Mouse (Mus musculus): ENCODE data around the gene Pou2f3. TPM values are rescaled to one million over a fixed set of nuclear protein-coding genes. Genes with fewer than 3 reads are reported as not detected.

Gene Pou2f3
- polyA plus RNA-seq, 1 experiment from 2014 or later, result not detected

DNA sequence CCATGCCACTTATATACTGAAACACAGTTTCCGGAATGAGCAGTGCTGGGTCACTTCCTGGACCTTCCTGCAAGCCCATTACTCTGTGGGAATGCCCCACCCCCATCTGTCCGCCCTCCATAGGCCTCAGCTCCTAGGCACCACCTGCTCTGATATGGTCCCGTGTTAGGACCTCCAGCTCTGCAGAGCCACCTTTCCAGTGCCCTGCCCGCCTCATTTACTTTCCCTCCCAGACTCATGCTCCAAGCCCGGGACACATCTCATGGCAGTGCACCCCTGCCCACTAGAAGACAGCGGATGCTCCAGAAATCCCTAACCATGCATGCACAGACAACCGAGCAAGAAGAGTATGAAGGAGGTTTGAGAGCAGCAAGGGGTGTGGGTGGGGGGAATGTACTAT lies 19.8 kb upstream of the Pou2f3 start:
- no peak overlapping the region for H3K27ac ChIP-seq
- ATAC-seq (ENCODE audit: low FRiP score), result no peak
- no peaks in the 10 kb centered on the region for H3K9me3 ChIP-seq
- H3K36me3 ChIP-seq, result no peaks in the 10 kb centered on the region
- H3K27me3 ChIP-seq, result no peaks in the 10 kb centered on the region
- H3K4me2 ChIP-seq, result no peak overlapping the region
- H3K4me3 ChIP-seq, result no peak overlapping the region
- WGBS, result 88% methylated on average over 7 of the region's 7 CpGs
- peaks cover 30% of the 10 kb centered on the region for H3K4me1 ChIP-seq (replicated peaks)
- no peak overlapping the region for H3K9ac ChIP-seq

DNA sequence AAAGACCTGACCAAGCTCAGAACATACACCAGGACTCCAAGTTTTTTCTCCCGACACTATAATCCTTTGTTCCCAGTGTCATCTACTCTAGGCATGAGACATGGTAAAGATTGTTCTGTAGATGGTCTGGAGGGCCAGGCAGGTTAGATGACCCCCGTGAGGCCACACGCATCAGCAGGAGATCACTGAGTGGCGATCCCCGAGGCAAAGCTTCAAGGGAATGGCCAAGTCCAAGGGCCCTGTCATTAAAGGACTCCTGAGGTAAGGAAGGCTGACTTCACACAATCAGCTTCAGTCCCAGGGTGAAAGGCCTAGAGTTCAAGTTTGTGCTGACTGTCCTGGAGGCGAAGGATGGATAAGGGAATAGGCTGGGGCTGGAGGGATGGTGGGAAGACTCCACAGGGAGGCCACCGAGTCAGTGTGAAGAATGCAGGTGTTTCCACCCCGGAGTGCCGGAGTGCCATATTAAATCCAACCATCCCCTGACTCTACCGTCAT lies 19.3 kb upstream of the Pou2f3 start:
- Histone ChIP-seq H3K27ac (no peak overlapping the region), H3K9ac (no peak overlapping the region), H3K36me3 (no peaks in the 10 kb centered on the region), H3K4me2 (no peak overlapping the region), H3K27me3 (no peaks in the 10 kb centered on the region), H3K4me3 (no peak overlapping the region), H3K4me1 (replicated peaks) (peaks cover 30% of the 10 kb centered on the region), H3K9me3 (no peaks in the 10 kb centered on the region)
- 90% methylated on average over 10 of the region's 10 CpGs for WGBS
- no peak for ATAC-seq (ENCODE audit: low FRiP score)

- Histone ChIP-seq H3K9ac (no peak overlapping the region), H3K9me3 (no peaks in the 10 kb centered on the region), H3K4me3 (no peak overlapping the region), H3K36me3 (no peaks in the 10 kb centered on the region), H3K27me3 (0 out of 2 replicates have a peak, but pooled peaks cover under 1% of the 10 kb centered on the region), H3K4me2 (no peak overlapping the region), H3K4me1 (replicated peaks) (peaks cover 30% of the 10 kb centered on the region), H3K27ac (no peak overlapping the region)
- WGBS, result 93% methylated on average over 2 of the region's 2 CpGs
- no peak for ATAC-seq (ENCODE audit: low FRiP score)
These were observed 18.6 kb upstream of the Pou2f3 start for GRCm38 (mm10) chr9:43228745-43229144.

GRCm38 (mm10) chr9:43227626-43228025 lies 17.5 kb upstream of the Pou2f3 start:
- no peaks in the 10 kb centered on the region for H3K36me3 ChIP-seq
- no peak overlapping the region for H3K9ac ChIP-seq
- H3K9me3 ChIP-seq, result no peaks in the 10 kb centered on the region
- 0 out of 2 replicates have a peak, but pooled peaks cover 6% of the 10 kb centered on the region for H3K27me3 ChIP-seq
- WGBS, result 88% methylated on average over 8 of the region's 8 CpGs
- no peak for ATAC-seq (ENCODE audit: low FRiP score)
- H3K4me3 ChIP-seq, result no peak overlapping the region
- peaks cover 30% of the 10 kb centered on the region for H3K4me1 ChIP-seq (replicated peaks)
- H3K27ac ChIP-seq, result no peak overlapping the region
- no peak overlapping the region for H3K4me2 ChIP-seq

DNA sequence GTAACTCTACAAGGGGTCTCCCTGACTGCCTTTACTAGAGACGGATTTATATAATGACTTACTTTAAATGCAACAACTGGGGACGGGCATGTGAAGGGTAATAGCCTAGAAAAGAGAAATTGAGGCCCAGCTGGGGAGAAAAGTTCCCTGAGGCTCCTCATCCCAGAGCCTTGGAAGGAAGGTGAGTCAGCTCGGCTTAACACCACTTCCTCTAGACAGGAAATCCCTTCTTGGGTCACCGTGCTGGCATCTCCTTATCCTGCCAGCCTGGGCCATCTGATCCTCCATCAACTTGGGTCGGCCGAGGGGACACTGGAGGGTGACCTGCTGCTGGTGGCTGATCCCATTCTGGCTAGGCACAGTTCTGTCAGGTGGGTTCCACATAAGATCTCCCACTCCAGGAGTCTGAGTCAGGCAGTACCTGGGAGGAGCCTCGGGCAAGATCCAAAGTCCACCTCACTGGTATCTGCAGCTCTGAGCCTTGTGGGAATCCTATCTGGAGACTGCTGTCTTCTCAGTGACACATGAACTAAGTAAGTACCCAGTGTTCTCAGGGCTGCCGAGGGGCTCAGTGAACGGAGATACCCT lies 16.5 kb upstream of the Pou2f3 start:
- Histone ChIP-seq H3K9ac (no peak overlapping the region), H3K27ac (no peak overlapping the region), H3K9me3 (no peaks in the 10 kb centered on the region), H3K4me3 (no peak overlapping the region), H3K36me3 (no peaks in the 10 kb centered on the region), H3K27me3 (peaks cover 13% of the 10 kb centered on the region; the same call in 1 of the 2 replicates), H3K4me2 (no peak overlapping the region), H3K4me1 (replicated peaks) (peaks cover 22% of the 10 kb centered on the region)
- WGBS, result 80% methylated on average over 9 of the region's 9 CpGs
- ATAC-seq (ENCODE audit: low FRiP score), result no peak

- no peaks in the 10 kb centered on the region for H3K36me3 ChIP-seq
- peaks cover 12% of the 10 kb centered on the region for H3K4me1 ChIP-seq (replicated peaks)
- peaks cover 13% of the 10 kb centered on the region; the same call in 1 of the 2 replicates for H3K27me3 ChIP-seq
- no peaks in the 10 kb centered on the region for H3K9me3 ChIP-seq
- no peak overlapping the region for H3K4me3 ChIP-seq
- no peak overlapping the region for H3K4me2 ChIP-seq
- no peak for ATAC-seq (ENCODE audit: low FRiP score)
- 44% methylated on average over 2 of the region's 2 CpGs for WGBS
- H3K9ac ChIP-seq, result no peak overlapping the region
- H3K27ac ChIP-seq, result no peak overlapping the region
These were observed 15.3 kb upstream of the Pou2f3 start for GRCm38 (mm10) chr9:43225481-43225880.

DNA sequence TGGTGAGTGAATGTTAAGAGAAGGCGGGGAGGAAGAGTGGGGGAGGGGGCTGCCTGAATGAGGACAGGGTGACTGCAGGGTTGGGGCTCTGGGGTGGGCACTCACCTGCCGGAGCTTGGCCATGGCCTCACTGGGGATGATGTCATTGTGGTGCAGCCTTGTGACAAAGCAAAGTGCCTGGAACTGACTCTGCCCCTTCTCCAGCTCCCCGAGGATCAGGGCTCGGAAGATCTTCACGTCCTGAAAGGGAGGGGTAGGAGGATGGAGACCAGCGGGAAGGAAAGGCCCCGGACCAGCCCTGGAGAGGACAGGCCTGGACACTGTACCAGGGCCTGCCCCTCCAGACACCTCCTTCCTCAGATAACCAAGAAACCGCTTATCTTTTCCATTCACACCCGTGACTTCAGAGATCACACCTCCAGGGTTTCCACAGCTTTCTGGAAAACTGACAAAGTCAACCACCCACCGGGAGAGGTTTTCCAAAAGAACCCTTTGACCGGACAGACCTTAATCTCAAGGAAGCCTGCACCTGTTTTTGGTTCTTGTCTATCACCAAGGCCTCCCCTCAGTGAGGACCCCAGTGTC lies 14.7 kb upstream of the Pou2f3 start:
- no peak overlapping the region for H3K4me2 ChIP-seq
- 57% methylated on average over 11 of the region's 11 CpGs for WGBS
- no peak overlapping the region for H3K9ac ChIP-seq

DNA sequence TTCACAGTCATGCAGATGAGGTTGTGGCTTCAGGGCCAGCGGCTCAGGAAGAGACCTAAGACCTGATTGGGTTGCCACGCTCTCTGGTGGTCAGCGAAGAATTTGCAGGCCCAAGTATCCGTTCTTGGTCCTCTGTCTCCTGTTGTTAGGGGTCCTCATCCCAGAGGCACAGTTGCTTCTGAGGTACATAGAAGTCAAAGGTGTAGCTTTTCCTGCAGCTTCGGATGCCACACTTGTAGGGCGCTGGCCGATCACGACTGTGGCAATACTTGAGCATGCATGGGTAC lies 12.2 kb upstream of the Pou2f3 start:
- Histone ChIP-seq H3K9me3 (no peaks in the 10 kb centered on the region), H3K36me3 (no peaks in the 10 kb centered on the region), H3K4me1 (replicated peaks) (peaks cover 9% of the 10 kb centered on the region), H3K27me3 (peaks cover 13% of the 10 kb centered on the region; the same call in 1 of the 2 replicates), H3K4me2 (no peak overlapping the region), H3K9ac (no peak overlapping the region), H3K27ac (no peak overlapping the region), H3K4me3 (no peak overlapping the region)
- ATAC-seq (ENCODE audit: low FRiP score), result no peak
- WGBS, result 35% methylated on average over 8 of the region's 8 CpGs

More for the DNA sequence above, 14.7 kb upstream of the Pou2f3 start:
- Histone ChIP-seq H3K9me3 (no peaks in the 10 kb centered on the region), H3K36me3 (no peaks in the 10 kb centered on the region), H3K27ac (no peak overlapping the region), H3K27me3 (peaks cover 13% of the 10 kb centered on the region; the same call in 1 of the 2 replicates), H3K4me3 (no peak overlapping the region), H3K4me1 (replicated peaks) (peaks cover 9% of the 10 kb centered on the region)
- no peak for ATAC-seq (ENCODE audit: low FRiP score)

- Histone ChIP-seq H3K4me3 (no peak overlapping the region), H3K27ac (no peak overlapping the region), H3K9ac (no peak overlapping the region), H3K9me3 (no peaks in the 10 kb centered on the region), H3K36me3 (no peaks in the 10 kb centered on the region), H3K4me2 (no peak overlapping the region), H3K27me3 (peaks cover 13% of the 10 kb centered on the region; the same call in 1 of the 2 replicates), H3K4me1 (replicated peaks) (peaks cover 9% of the 10 kb centered on the region)
- peak; percentile 52 for ATAC-seq (ENCODE audit: low FRiP score)
- WGBS, result 37% methylated on average over 18 of the region's 18 CpGs
These were observed 11.7 kb upstream of the Pou2f3 start for GRCm38 (mm10) chr9:43221643-43222428.

DNA sequence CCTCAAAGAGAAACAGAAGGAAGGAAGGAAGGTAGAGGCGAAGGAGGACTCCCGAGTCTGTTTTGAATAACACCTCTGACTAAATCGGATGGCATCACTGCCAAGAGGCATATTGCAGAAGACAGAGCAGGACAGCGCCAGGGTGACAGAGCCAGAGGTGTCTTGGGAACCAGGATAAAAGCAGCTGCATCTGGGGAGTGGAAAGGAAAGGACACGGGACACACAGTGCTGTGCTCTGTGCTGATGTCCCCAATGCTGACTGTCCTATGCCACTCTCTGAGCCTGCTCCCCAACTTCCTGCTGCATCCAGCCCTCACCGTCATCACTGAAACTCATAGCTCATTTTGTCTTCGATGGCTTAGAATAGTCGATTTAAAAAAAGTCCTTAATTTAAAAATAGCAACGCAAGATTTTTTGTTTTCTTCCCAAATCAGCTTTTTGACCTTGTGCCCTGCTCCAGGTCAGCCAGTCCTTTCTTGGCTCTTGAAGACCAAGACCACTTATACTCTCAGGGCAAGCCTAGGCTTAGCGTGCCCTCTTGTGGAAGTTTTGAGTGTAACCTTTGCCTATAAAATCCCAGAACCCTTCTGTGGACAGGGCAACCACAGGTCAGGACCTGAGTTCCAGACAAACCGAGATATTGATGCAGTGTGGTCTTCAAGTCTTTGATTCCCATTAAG lies 742 bp upstream of the Pou2f3 start:
- H3K27ac ChIP-seq, result no peak overlapping the region
- H3K27me3 ChIP-seq, result peaks cover 25% of the 10 kb centered on the region
- no peaks in the 10 kb centered on the region for H3K36me3 ChIP-seq
- H3K9ac ChIP-seq, result 0 out of 2 replicates have a peak overlapping the region, but pooled peaks have one; percentile 15
- H3K4me3 ChIP-seq, result no peak overlapping the region
- H3K4me1 ChIP-seq (replicated peaks), result peaks cover 15% of the 10 kb centered on the region
- ATAC-seq (ENCODE audit: low FRiP score), result no peak; the same call in 1 of the 2 replicates
- 31% methylated on average over 11 of the region's 11 CpGs for WGBS
- no peak overlapping the region for H3K4me2 ChIP-seq
- no peaks in the 10 kb centered on the region for H3K9me3 ChIP-seq

GRCm38 (mm10) chr9:43206022-43206390 lies 4.2 kb downstream of the Pou2f3 start:
- H3K27me3 ChIP-seq, result peaks cover 61% of the 10 kb centered on the region
- no peaks in the 10 kb centered on the region for H3K9me3 ChIP-seq
- H3K36me3 ChIP-seq, result no peaks in the 10 kb centered on the region
- peak overlapping the region; percentile 31 for H3K4me3 ChIP-seq
- peak overlapping the region; percentile 53 for H3K4me2 ChIP-seq
- WGBS, result 4% methylated on average over 15 of the region's 15 CpGs
- no peak overlapping the region for H3K27ac ChIP-seq
- peaks cover 25% of the 10 kb centered on the region for H3K4me1 ChIP-seq (replicated peaks)
- ATAC-seq (ENCODE audit: low FRiP score), result no peak
- peak overlapping the region; percentile 46; the same call in 1 of the 2 replicates for H3K9ac ChIP-seq

All from hindbrain, embryonic 13.5 days (tissue).